In the genomic region with DNA sequence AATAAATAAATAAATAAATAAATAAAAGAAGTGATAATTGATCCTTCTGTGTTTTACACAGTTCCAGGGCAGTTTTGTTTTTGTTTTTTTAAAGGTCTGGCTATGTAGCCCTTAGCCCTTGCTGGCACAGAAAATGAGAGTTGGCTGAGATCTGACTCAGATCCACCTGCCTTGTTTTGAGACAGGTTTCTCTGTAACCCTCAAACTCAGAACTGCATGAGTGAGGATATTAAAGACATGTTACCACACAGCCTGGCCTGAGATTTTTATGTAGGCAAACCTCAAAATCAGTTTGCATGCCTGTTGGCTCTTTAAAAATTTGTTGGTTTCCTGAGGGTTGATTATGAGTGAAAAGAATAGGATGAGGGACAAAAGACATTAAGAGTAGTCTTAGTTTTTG, we compare ENCODE assay signal across 9 mouse cellular contexts. TPM values are rescaled to one million over a fixed set of nuclear protein-coding genes. Genes with fewer than 3 reads are reported as not detected.
DNase-seq lines count a peak whose midpoint lies in the region; ATAC-seq and TF ChIP-seq lines count a peak whose summit lies in the region.
"Had no signal": no experiment of that assay in that cellular context is flagged by ENCODE, and none has a peak within 500 bp of the region (broad histone marks: within the 10 kb centered on the region; RNA-seq: fewer than 3 reads in every experiment).

No protein-coding gene starts in this region.

- ATAC-seq in kidney, embryonic 14.5 days (ENCODE audit: low FRiP score, low TSS enrichment), result no peak
- ATAC-seq in embryonic facial prominence, embryonic 12.5 days (ENCODE audit: insufficient number of reproducible peaks, insufficient read depth, low FRiP score, low TSS enrichment), result no peak
- ATAC-seq in intestine, embryonic 14.5 days (replicated peaks; ENCODE audit: low FRiP score, low TSS enrichment, low read depth), result no peak
- ATAC-seq in midbrain, postnatal 0 days (ENCODE audit: low FRiP score), result no peak

- no peak overlapping the region for H3K27ac ChIP-seq in kidney, embryonic 14.5 days (ENCODE audit: low read depth, low read length)
- no peak overlapping the region for H3K27ac ChIP-seq in embryonic facial prominence, embryonic 12.5 days
- H3K27ac ChIP-seq in intestine, embryonic 14.5 days (ENCODE audit: low read depth), result no peak overlapping the region
- no peak overlapping the region for H3K27ac ChIP-seq in midbrain, postnatal 0 days (ENCODE audit: low read depth, low read length)

- DNase-seq in kidney, postnatal 4 days, result no peak
- DNase-seq in intestine, embryonic 14.5 days (ENCODE audit: low spot score), result no peak
- no peak for DNase-seq in midbrain, postnatal 0 days (ENCODE audit: low spot score)
- DNase-seq in left cerebral cortex, postnatal 14 days (ENCODE audit: low spot score in 2 of 2), result no peak
- DNase-seq in gastrocnemius, postnatal 4 days (ENCODE audit: low spot score in 2 of 2), result no peak
- no peak for DNase-seq in adrenal gland, postnatal 36 days
- DNase-seq: thymus, postnatal 4 days had no signal

- no peak overlapping the region for H3K9ac ChIP-seq in kidney, embryonic 14.5 days (ENCODE audit: low read depth, low read length)
- H3K9ac ChIP-seq in embryonic facial prominence, embryonic 12.5 days, result no peak overlapping the region
- H3K9ac ChIP-seq in intestine, embryonic 14.5 days (ENCODE audit: low read length), result peak overlapping the region; percentile 99
- H3K9ac ChIP-seq in midbrain, postnatal 0 days (replicated peaks; ENCODE audit: low read length, poor library complexity, severe bottlenecking), result no peak overlapping the region

- TF ChIP-seq CTCF in midbrain, postnatal 0 days (IDR thresholded peaks at IDR 0.05), result no peak

- H3K4me2 ChIP-seq in kidney, embryonic 14.5 days (replicated peaks; ENCODE audit: low read depth, low read length), result peak overlapping the region; percentile 94
- H3K4me2 ChIP-seq in embryonic facial prominence, embryonic 12.5 days (replicated peaks), result peak overlapping the region; percentile 85
- H3K4me2 ChIP-seq in intestine, embryonic 14.5 days (ENCODE audit: low read length), result peak overlapping the region; percentile 99
- H3K4me2 ChIP-seq in midbrain, postnatal 0 days (ENCODE audit: low read depth, low read length, poor library complexity, severe bottlenecking), result peak overlapping the region; percentile 88

- peak overlapping the region; percentile 74 for H3K4me3 ChIP-seq in kidney, embryonic 14.5 days (ENCODE audit: low read length)
- H3K4me3 ChIP-seq in embryonic facial prominence, embryonic 12.5 days, result peak overlapping the region; percentile 83
- peak overlapping the region; percentile 100 for H3K4me3 ChIP-seq in intestine, embryonic 14.5 days (ENCODE audit: low read depth, low read length)
- H3K4me3 ChIP-seq in midbrain, postnatal 0 days (ENCODE audit: low read depth, low read length), result peak overlapping the region; percentile 52; the same call in 1 of the 2 replicates

- peaks cover 5% of the 10 kb centered on the region; the same call in 1 of the 2 replicates for H3K4me1 ChIP-seq in kidney, embryonic 14.5 days (ENCODE audit: control insufficient read depth, insufficient read depth, low read length)
- H3K4me1 ChIP-seq in embryonic facial prominence, embryonic 12.5 days, result peaks cover 8% of the 10 kb centered on the region; the same call in 1 of the 2 replicates
- H3K4me1 ChIP-seq in intestine, embryonic 14.5 days (replicated peaks; ENCODE audit: control insufficient read depth, insufficient read depth, low read length), result peaks cover 21% of the 10 kb centered on the region
- H3K4me1 ChIP-seq in midbrain, postnatal 0 days (ENCODE audit: insufficient read depth, low read length), result 0 out of 2 replicates have a peak, but pooled peaks cover 3% of the 10 kb centered on the region

- intact Hi-C loops in left cerebral cortex, postnatal 14 days (cut with DNase I), result no loop called here

- no peaks in the 10 kb centered on the region for H3K27me3 ChIP-seq in kidney, embryonic 14.5 days (ENCODE audit: control insufficient read depth, insufficient read depth, low read length)
- H3K27me3 ChIP-seq in embryonic facial prominence, embryonic 12.5 days, result no peaks in the 10 kb centered on the region
- no peaks in the 10 kb centered on the region for H3K27me3 ChIP-seq in intestine, embryonic 14.5 days (replicated peaks; ENCODE audit: control insufficient read depth, insufficient read depth, low read length)
- no peaks in the 10 kb centered on the region for H3K27me3 ChIP-seq in midbrain, postnatal 0 days (ENCODE audit: insufficient read depth, low read length)

- no peaks in the 10 kb centered on the region for H3K9me3 ChIP-seq in kidney, embryonic 14.5 days (ENCODE audit: control insufficient read depth, low read length)
- no peaks in the 10 kb centered on the region for H3K9me3 ChIP-seq in embryonic facial prominence, embryonic 12.5 days
- no peaks in the 10 kb centered on the region for H3K9me3 ChIP-seq in intestine, embryonic 14.5 days (ENCODE audit: control insufficient read depth, low read length)
- H3K9me3 ChIP-seq in midbrain, postnatal 0 days (ENCODE audit: low read length), result no peaks in the 10 kb centered on the region

- peaks cover 42% of the 10 kb centered on the region for H3K36me3 ChIP-seq in kidney, embryonic 14.5 days (ENCODE audit: control insufficient read depth, insufficient read depth, low read length)
- peaks cover 41% of the 10 kb centered on the region for H3K36me3 ChIP-seq in embryonic facial prominence, embryonic 12.5 days
- peaks cover 52% of the 10 kb centered on the region for H3K36me3 ChIP-seq in intestine, embryonic 14.5 days (ENCODE audit: control insufficient read depth, insufficient read depth, low read length)
- H3K36me3 ChIP-seq in midbrain, postnatal 0 days (ENCODE audit: insufficient read depth, low read length), result peaks cover 29% of the 10 kb centered on the region; the same call in 1 of the 2 replicates

RNA-seq across cellular contexts. Expression of a gene that starts 3.1 kb away (rescaled TPM):
- 691 and 760 TPM in 2 replicates for polyA plus RNA-seq in kidney, embryonic 14.5 days (2014; fragmentation: Nextera tagmentation; extraction: Ambion mirVana)
- polyA plus RNA-seq in embryonic facial prominence, embryonic 12.5 days (2016; fragmentation: Nextera tagmentation; extraction: Ambion mirVana), result 731 and 750 TPM in 2 replicates
- 585 and 647 TPM in 2 replicates for polyA plus RNA-seq in intestine, embryonic 14.5 days (2014; fragmentation: Nextera tagmentation; extraction: Ambion mirVana)
- 119 and 193 TPM in 2 replicates for total RNA-seq in midbrain, postnatal 0 days (2014; rRNA removed)
- polyA plus RNA-seq in midbrain, postnatal 0 days (2015; fragmentation: Nextera tagmentation; extraction: Ambion mirVana), result 284 and 296 TPM in 2 replicates
- total RNA-seq in left cerebral cortex, postnatal 14 days (2021), result 100 to 1,000 TPM; 125 to 127 TPM
- total RNA-seq in gastrocnemius, postnatal 4 days (2021), result 100 to 1,000 TPM; 129 TPM
- total RNA-seq in adrenal gland, postnatal 36 days (2021), result 100 to 1,000 TPM; 147 to 148 TPM

RNA-seq across cellular contexts. Expression of a gene that starts 27.7 kb away (rescaled TPM):
- 65.5 and 101 TPM in 2 replicates for polyA plus RNA-seq in kidney, embryonic 14.5 days (2014; fragmentation: Nextera tagmentation; extraction: Ambion mirVana)
- 136 and 137 TPM in 2 replicates for polyA plus RNA-seq in embryonic facial prominence, embryonic 12.5 days (2016; fragmentation: Nextera tagmentation; extraction: Ambion mirVana)
- polyA plus RNA-seq in intestine, embryonic 14.5 days (2014; fragmentation: Nextera tagmentation; extraction: Ambion mirVana), result 91.6 and 108 TPM in 2 replicates
- 44.2 and 58.1 TPM in 2 replicates for total RNA-seq in midbrain, postnatal 0 days (2014; rRNA removed)
- polyA plus RNA-seq in midbrain, postnatal 0 days (2015; fragmentation: Nextera tagmentation; extraction: Ambion mirVana), result 42.1 and 47.9 TPM in 2 replicates
- total RNA-seq in left cerebral cortex, postnatal 14 days (2021), result 10 to 100 TPM; 47.5 to 49.2 TPM
- total RNA-seq in gastrocnemius, postnatal 4 days (2021), result 10 to 100 TPM; 60.3 to 66.7 TPM
- 10 to 100 TPM; 53.4 to 55.9 TPM for total RNA-seq in adrenal gland, postnatal 36 days (2021)

RNA-seq across cellular contexts. Expression of a gene that starts 55.3 kb away (rescaled TPM):
- polyA plus RNA-seq in kidney, embryonic 14.5 days (2014; fragmentation: Nextera tagmentation; extraction: Ambion mirVana), result 37.4 and 45.6 TPM in 2 replicates
- polyA plus RNA-seq in embryonic facial prominence, embryonic 12.5 days (2016; fragmentation: Nextera tagmentation; extraction: Ambion mirVana), result 48.2 and 55.6 TPM in 2 replicates
- polyA plus RNA-seq in intestine, embryonic 14.5 days (2014; fragmentation: Nextera tagmentation; extraction: Ambion mirVana), result 55.5 and 75.7 TPM in 2 replicates
- total RNA-seq in midbrain, postnatal 0 days (2014; rRNA removed), result 44.4 and 57.7 TPM in 2 replicates
- 220 and 237 TPM in 2 replicates for polyA plus RNA-seq in midbrain, postnatal 0 days (2015; fragmentation: Nextera tagmentation; extraction: Ambion mirVana)
- total RNA-seq in left cerebral cortex, postnatal 14 days (2021), result 10 to 100 TPM; 25.7 to 35.7 TPM
- total RNA-seq in gastrocnemius, postnatal 4 days (2021), result 100 to 1,000 TPM; 138 to 142 TPM
- total RNA-seq in adrenal gland, postnatal 36 days (2021), result 10 to 100 TPM; 22.1 to 78.4 TPM
